Mouse (Mus musculus): ENCODE data around the gene Ppp2r3c. TPM values are rescaled to one million over a fixed set of nuclear protein-coding genes. Genes with fewer than 3 reads are reported as not detected.
"Not testable (repeated sequence)": the region's sequence is repeated elsewhere in the genome, so short reads cannot be mapped to it uniquely, and the experiment has no call there.

The Ppp2r3c gene
- 23.4 and 24.2 TPM in 2 replicates for polyA plus RNA-seq (2014; fragmentation: Nextera tagmentation; extraction: Ambion mirVana)

GRCm38 (mm10) chr12:55302485-55303441 is at the start of gene Ppp2r3c:
Ppp2r3c (minus strand) TSS chr12:55302998.
- WGBS: under 1% methylated on average over 55 of the region's 55 CpGs
- Histone ChIP-seq H3K36me3 (replicated peaks; ENCODE audit: control insufficient read depth, insufficient read depth) (peaks cover 18% of the 10 kb centered on the region), H3K4me3 (replicated peaks; ENCODE audit: low read length) (peak within 1 kb of the TSS; percentile 59), H3K4me1 (replicated peaks; ENCODE audit: control insufficient read depth, insufficient read depth, low read length) (peaks cover 26% of the 10 kb centered on the region), H3K9ac (peak within 1 kb of the TSS; percentile 82), H3K4me2 (replicated peaks) (peak within 1 kb of the TSS; percentile 81), H3K27ac (peak within 1 kb of the TSS; percentile 89), H3K9me3 (ENCODE audit: control insufficient read depth, low read length) (no peaks in the 10 kb centered on the region), H3K27me3 (ENCODE audit: control insufficient read depth, insufficient read depth, low read length) (no peaks in the 10 kb centered on the region)
- peak; percentile 96 for ATAC-seq (ENCODE audit: low FRiP score)
- DNase-seq (ENCODE audit: low spot score): peak; percentile 94

- Histone ChIP-seq H3K27ac (peak overlapping the region; percentile 66), H3K4me3 (replicated peaks; ENCODE audit: low read length) (no peak overlapping the region), H3K27me3 (ENCODE audit: control insufficient read depth, insufficient read depth, low read length) (no peaks in the 10 kb centered on the region), H3K36me3 (replicated peaks; ENCODE audit: control insufficient read depth, insufficient read depth) (no peaks in the 10 kb centered on the region), H3K4me2 (replicated peaks) (peak overlapping the region; percentile 20; the same call in 1 of the 2 replicates), H3K9ac (no peak overlapping the region), H3K9me3 (ENCODE audit: control insufficient read depth, low read length) (no peaks in the 10 kb centered on the region), H3K4me1 (replicated peaks; ENCODE audit: control insufficient read depth, insufficient read depth, low read length) (no peaks in the 10 kb centered on the region; the same call in 1 of the 2 replicates)
- ATAC-seq (ENCODE audit: low FRiP score) (no peak), DNase-seq (ENCODE audit: low spot score) (no peak)
- 77% methylated on average over 13 of the region's 13 CpGs for WGBS
These were observed 41.8 kb upstream of the Ppp2r3c start for GRCm38 (mm10) chr12:55344583-55344982.

- DNase-seq (ENCODE audit: low spot score): no peak
- no peak for ATAC-seq (ENCODE audit: low FRiP score)
- Histone ChIP-seq H3K4me3 (replicated peaks; ENCODE audit: low read length) (no peak overlapping the region), H3K9ac (peak overlapping the region; percentile 22; the same call in 1 of the 2 replicates), H3K36me3 (replicated peaks; ENCODE audit: control insufficient read depth, insufficient read depth) (no peaks in the 10 kb centered on the region), H3K27ac (peak overlapping the region; percentile 66), H3K9me3 (ENCODE audit: control insufficient read depth, low read length) (no peaks in the 10 kb centered on the region), H3K4me2 (replicated peaks) (peak overlapping the region; percentile 20), H3K27me3 (ENCODE audit: control insufficient read depth, insufficient read depth, low read length) (no peaks in the 10 kb centered on the region), H3K4me1 (replicated peaks; ENCODE audit: control insufficient read depth, insufficient read depth, low read length) (no peaks in the 10 kb centered on the region; the same call in 1 of the 2 replicates)
- WGBS: 85% methylated on average over 11 of the region's 11 CpGs
These were observed 41.2 kb upstream of the Ppp2r3c start for GRCm38 (mm10) chr12:55343998-55344397.

GRCm38 (mm10) chr12:55343045-55343444 is 40.2 kb upstream of the Ppp2r3c start:
- WGBS: 81% methylated on average over 1 of the region's 1 CpGs
- not testable (repeated sequence) for H3K4me2 ChIP-seq (replicated peaks); ATAC-seq (ENCODE audit: low FRiP score)

GRCm38 (mm10) chr12:55338490-55338889 is 35.7 kb upstream of the Ppp2r3c start:
- H3K27ac ChIP-seq; H3K27me3 ChIP-seq (ENCODE audit: control insufficient read depth, insufficient read depth, low read length); DNase-seq (ENCODE audit: low spot score); H3K36me3 ChIP-seq (replicated peaks; ENCODE audit: control insufficient read depth, insufficient read depth); H3K4me1 ChIP-seq (replicated peaks; ENCODE audit: control insufficient read depth, insufficient read depth, low read length); H3K4me2 ChIP-seq (replicated peaks); H3K9me3 ChIP-seq (ENCODE audit: control insufficient read depth, low read length); H3K4me3 ChIP-seq (replicated peaks; ENCODE audit: low read length); ATAC-seq (ENCODE audit: low FRiP score); H3K9ac ChIP-seq: not testable (repeated sequence)
- 91% methylated on average over 1 of the region's 2 CpGs for WGBS

More at GRCm38 (mm10) chr12:55343045-55343444, 40.2 kb upstream of the Ppp2r3c start:
- H3K4me1 ChIP-seq (replicated peaks; ENCODE audit: control insufficient read depth, insufficient read depth, low read length); H3K9ac ChIP-seq; DNase-seq (ENCODE audit: low spot score); H3K36me3 ChIP-seq (replicated peaks; ENCODE audit: control insufficient read depth, insufficient read depth); H3K27me3 ChIP-seq (ENCODE audit: control insufficient read depth, insufficient read depth, low read length); H3K27ac ChIP-seq; H3K9me3 ChIP-seq (ENCODE audit: control insufficient read depth, low read length); H3K4me3 ChIP-seq (replicated peaks; ENCODE audit: low read length): not testable (repeated sequence)

- H3K4me1 ChIP-seq (replicated peaks; ENCODE audit: control insufficient read depth, insufficient read depth, low read length): no peaks in the 10 kb centered on the region
- no peak for DNase-seq (ENCODE audit: low spot score)
- H3K36me3 ChIP-seq (replicated peaks; ENCODE audit: control insufficient read depth, insufficient read depth): no peaks in the 10 kb centered on the region; the same call in 1 of the 2 replicates
- H3K27ac ChIP-seq: no peak overlapping the region
- H3K9me3 ChIP-seq (ENCODE audit: control insufficient read depth, low read length): no peaks in the 10 kb centered on the region
- no peaks in the 10 kb centered on the region for H3K27me3 ChIP-seq (ENCODE audit: control insufficient read depth, insufficient read depth, low read length)
- no peak overlapping the region for H3K9ac ChIP-seq
- H3K4me2 ChIP-seq (replicated peaks): no peak overlapping the region
- no peak overlapping the region for H3K4me3 ChIP-seq (replicated peaks; ENCODE audit: low read length)
- no peak for ATAC-seq (ENCODE audit: low FRiP score)
- WGBS: 93% methylated on average over 7 of the region's 7 CpGs
These were observed 30.9 kb upstream of the Ppp2r3c start for GRCm38 (mm10) chr12:55333662-55334061.

GRCm38 (mm10) chr12:55329351-55329750 is 26.6 kb upstream of the Ppp2r3c start:
- no peaks in the 10 kb centered on the region for H3K27me3 ChIP-seq (ENCODE audit: control insufficient read depth, insufficient read depth, low read length)
- H3K4me2 ChIP-seq (replicated peaks): no peak overlapping the region
- H3K4me3 ChIP-seq (replicated peaks; ENCODE audit: low read length): no peak overlapping the region
- H3K36me3 ChIP-seq (replicated peaks; ENCODE audit: control insufficient read depth, insufficient read depth): no peaks in the 10 kb centered on the region; the same call in 1 of the 2 replicates
- H3K9ac ChIP-seq: no peak overlapping the region
- no peaks in the 10 kb centered on the region for H3K4me1 ChIP-seq (replicated peaks; ENCODE audit: control insufficient read depth, insufficient read depth, low read length)
- ATAC-seq (ENCODE audit: low FRiP score) (no peak), DNase-seq (ENCODE audit: low spot score) (no peak)
- no peaks in the 10 kb centered on the region for H3K9me3 ChIP-seq (ENCODE audit: control insufficient read depth, low read length)
- H3K27ac ChIP-seq: no peak overlapping the region
- WGBS: 95% methylated on average over 7 of the region's 7 CpGs

- no peak overlapping the region for H3K4me2 ChIP-seq (replicated peaks)
- WGBS: 92% methylated on average over 4 of the region's 4 CpGs
- no peaks in the 10 kb centered on the region for H3K9me3 ChIP-seq (ENCODE audit: control insufficient read depth, low read length)
These were observed 26.0 kb upstream of the Ppp2r3c start for GRCm38 (mm10) chr12:55328784-55329183.

GRCm38 (mm10) chr12:55325702-55326101 is 22.9 kb upstream of the Ppp2r3c start:
- no peaks in the 10 kb centered on the region; the same call in 1 of the 2 replicates for H3K36me3 ChIP-seq (replicated peaks; ENCODE audit: control insufficient read depth, insufficient read depth)
- no peak overlapping the region for H3K27ac ChIP-seq
- no peaks in the 10 kb centered on the region for H3K4me1 ChIP-seq (replicated peaks; ENCODE audit: control insufficient read depth, insufficient read depth, low read length)
- no peak for DNase-seq (ENCODE audit: low spot score)
- no peaks in the 10 kb centered on the region for H3K9me3 ChIP-seq (ENCODE audit: control insufficient read depth, low read length)
- H3K4me2 ChIP-seq (replicated peaks): no peak overlapping the region
- no peaks in the 10 kb centered on the region for H3K27me3 ChIP-seq (ENCODE audit: control insufficient read depth, insufficient read depth, low read length)
- H3K9ac ChIP-seq: no peak overlapping the region
- H3K4me3 ChIP-seq (replicated peaks; ENCODE audit: low read length): no peak overlapping the region
- 94% methylated on average over 7 of the region's 7 CpGs for WGBS
- no peak for ATAC-seq (ENCODE audit: low FRiP score)

More at GRCm38 (mm10) chr12:55328784-55329183, 26.0 kb upstream of the Ppp2r3c start:
- no peaks in the 10 kb centered on the region for H3K27me3 ChIP-seq (ENCODE audit: control insufficient read depth, insufficient read depth, low read length)
- no peaks in the 10 kb centered on the region for H3K4me1 ChIP-seq (replicated peaks; ENCODE audit: control insufficient read depth, insufficient read depth, low read length)
- H3K27ac ChIP-seq: no peak overlapping the region
- ATAC-seq (ENCODE audit: low FRiP score) (no peak), DNase-seq (ENCODE audit: low spot score) (no peak)
- no peak overlapping the region for H3K4me3 ChIP-seq (replicated peaks; ENCODE audit: low read length)
- no peak overlapping the region for H3K9ac ChIP-seq
- no peaks in the 10 kb centered on the region; the same call in 1 of the 2 replicates for H3K36me3 ChIP-seq (replicated peaks; ENCODE audit: control insufficient read depth, insufficient read depth)
